Mouse (Mus musculus) liver, embryonic 14.5 days (tissue): ENCODE results near the gene Dhrs3.

Source experiments
- CTCF ChIP-seq: IDR thresholded peaks from 2 replicates; pipeline ENCODE4 v1.5.1; 2016; ENCODE audit warnings: antibody characterized with exemption, low read depth, control low read depth
- EP300 ChIP-seq: IDR thresholded peaks from 2 replicates; pipeline ENCODE4 v1.6.1; 2016; ENCODE audit warnings: antibody characterized with exemption, low read depth

- TF ChIP-seq CTCF (no peak), EP300 (no peak)
Observed at GRCm38 (mm10) chr4:144901561-144902111, 9.0 kb downstream of the Dhrs3 start.
